Mouse (Mus musculus) spleen, embryonic (tissue): ENCODE results near the gene Rae1.

Source experiments
- CTCF ChIA-PET: fragments of 350-600 bp; sonication (Branson Sonifier 250); formaldehyde crosslinking; loops from one replicate; lab custom pipeline; 2022; lab: Charles Lee

Rae1 gene

DNA sequence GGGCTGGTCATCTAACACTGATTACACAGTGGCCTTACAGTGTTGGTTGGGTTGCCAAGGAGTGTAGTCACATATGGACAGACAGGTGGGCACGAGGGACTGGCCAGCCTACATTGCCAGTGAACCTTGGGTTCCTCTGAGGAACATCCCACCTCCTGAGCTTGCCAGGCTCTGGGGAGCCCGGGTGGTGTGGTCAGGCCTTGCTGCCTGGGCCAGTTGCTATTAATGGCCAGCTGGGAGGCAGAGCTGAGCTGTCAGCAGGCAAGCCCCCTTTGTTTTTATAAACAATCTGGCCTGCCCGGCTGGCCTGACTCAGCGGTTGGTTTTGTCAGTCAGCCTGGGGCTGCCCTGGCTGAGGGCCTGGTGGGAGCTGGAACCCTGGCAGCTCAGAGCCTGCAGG lies 25.0 kb downstream of the Rae1 start:
- CTCF ChIA-PET = interaction anchor here (0.6 to 1.6 kb wide), 2 partner anchors 22 to 26 kb away, joined by 3 to 13 read pairs; no protein-coding TSS in a partner anchor

DNA sequence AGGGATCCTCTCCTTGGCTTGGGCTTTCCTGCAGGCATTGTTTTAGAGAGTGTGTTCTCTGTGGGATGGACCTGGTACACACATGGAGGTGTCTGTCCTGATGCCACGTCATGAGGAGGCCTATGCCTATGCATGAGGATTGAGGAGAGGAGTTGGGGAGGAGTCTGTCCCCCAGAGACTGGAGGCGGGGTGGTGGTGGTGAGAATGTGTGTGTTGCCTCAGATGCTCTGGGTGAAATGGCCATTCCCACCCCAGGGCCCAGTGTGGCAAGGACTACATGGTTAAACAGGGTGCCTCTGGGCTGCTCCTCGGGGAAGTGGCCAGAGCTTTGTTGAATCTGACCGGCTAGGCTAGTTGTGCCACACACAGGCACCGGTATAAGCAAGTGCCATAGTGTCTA lies 26.4 kb downstream of the Rae1 start:
- CTCF ChIA-PET = interaction anchor here (0.6 to 1.4 kb wide), 2 partner anchors 9 to 56 kb away, joined by 3 read pairs; no protein-coding TSS in a partner anchor

DNA sequence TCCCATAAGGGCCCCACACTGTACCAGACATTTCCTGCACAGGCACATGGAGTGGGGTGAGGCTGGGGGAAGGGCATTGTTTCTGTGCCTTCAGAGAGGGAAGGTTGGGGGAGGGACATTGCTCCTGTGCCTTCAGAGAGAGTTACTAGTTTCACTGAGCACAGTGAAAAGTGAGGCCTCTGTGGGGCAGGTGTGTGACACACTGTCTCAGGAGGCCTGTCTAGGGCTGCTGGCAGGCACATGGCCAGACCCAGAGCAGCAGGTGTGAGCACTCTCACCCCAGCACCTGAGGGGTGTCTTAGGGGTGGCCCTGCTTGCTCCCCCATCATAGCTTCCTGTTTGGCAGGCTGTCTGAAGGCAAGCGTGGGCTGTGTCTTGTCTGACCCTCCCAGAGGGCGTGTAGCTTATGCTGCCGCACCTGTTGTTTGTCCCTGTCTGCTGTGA lies 26.8 kb downstream of the Rae1 start:
- CTCF ChIA-PET = interaction anchor here (0.6 to 1.4 kb wide), 2 partner anchors 9 to 55 kb away, joined by 3 read pairs; no protein-coding TSS in a partner anchor

DNA sequence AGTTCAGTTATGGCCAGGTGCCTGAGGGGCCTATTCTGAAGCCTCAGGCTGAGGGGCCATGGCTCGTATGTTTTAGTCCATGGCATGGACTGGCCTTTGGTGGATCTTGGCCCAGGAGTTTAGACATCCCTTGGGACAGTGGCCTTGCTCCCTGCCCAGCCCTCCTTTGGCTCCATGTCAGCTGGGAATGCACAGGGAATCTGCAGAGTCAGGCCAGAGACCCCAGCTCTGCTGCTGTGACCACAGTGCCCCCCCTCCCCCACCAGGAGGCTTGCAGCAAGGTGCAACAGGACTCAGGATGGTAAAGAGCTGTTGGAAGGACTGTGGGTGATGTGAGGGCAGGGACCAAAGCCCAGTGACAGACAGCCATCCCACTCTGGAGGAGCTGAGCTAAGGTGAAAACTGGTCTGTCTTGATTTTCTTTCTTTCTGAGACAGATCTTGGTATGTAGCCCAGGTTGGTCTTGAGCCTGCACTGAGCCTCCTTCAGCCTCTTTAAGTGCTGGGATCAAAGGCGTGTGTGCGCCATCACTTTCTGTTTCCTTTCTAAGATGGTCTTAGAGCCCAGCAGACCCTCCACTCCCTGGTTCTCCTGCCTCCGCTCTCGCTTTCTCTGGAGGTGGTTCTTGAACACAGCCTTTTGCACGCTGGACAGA lies 27.4 kb downstream of the Rae1 start:
- CTCF ChIA-PET = interaction anchor here (0.6 to 1.4 kb wide), 2 partner anchors 10 to 55 kb away, joined by 3 read pairs; no protein-coding TSS in a partner anchor

DNA sequence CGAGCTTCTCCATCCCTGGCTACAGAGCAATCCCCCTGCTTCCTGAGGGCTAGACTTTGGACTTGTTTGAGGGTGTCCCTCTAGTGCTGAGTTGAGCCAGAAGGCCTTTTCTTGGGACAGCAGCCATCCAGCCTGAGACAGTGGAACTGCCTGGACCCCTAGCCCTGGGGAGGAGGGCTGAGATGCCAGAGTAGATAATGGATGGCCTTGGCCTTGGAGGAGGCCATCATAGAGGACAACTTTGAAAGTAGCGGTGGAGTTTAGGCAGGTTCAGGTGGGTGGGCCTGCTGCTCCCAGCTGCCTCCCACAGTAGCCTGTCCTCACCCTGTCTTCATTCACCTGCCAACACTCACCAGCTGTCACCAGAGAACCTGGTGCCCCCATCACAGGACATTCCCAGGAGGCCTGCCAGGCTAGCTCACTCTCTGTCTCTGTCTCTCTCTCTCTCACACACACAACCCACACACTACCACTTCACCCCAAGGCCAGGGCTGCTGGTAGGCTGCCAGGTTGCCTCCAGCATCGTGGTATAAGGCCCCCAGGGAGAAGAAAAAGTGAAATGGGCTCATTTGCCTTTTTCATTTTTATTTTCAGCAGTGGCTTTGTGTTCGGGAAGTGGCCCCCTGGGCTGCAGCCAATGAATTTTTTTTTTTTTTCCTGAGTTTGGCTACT lies 28.0 kb downstream of the Rae1 start:
- CTCF ChIA-PET = interaction anchor here (0.7 to 1.4 kb wide), 2 partner anchors 54 to 400 kb away, joined by 3 to 7 read pairs; no protein-coding TSS in a partner anchor

DNA sequence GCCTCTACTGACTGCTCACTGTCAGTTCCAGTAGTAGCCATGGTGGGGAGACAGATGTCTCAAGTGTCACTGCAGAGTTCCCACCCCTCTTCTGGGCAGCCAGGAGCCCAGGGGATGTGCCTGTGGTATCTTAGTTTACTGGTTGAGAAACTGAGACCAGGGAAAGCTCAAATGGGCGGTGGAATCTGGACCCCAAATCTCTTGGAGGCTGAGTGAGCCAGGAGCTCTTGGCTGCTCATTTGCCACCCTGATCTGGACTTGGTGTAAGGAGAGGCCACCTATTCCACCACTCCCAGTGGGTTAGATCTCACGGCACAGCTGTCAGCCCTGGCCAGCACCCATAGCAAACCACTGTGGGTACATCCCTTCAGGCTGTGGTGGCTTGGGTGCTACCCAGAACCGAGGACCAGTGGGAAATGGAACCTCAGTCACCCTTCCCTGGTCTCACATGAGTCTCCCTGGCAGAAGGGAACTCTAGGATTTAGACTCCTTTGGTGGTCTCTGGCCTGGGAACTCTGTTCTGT lies 28.7 kb downstream of the Rae1 start:
- CTCF ChIA-PET = interaction anchor here (0.7 kb wide), 1 partner anchor 399 kb away, joined by 7 read pairs; no protein-coding TSS in a partner anchor

DNA sequence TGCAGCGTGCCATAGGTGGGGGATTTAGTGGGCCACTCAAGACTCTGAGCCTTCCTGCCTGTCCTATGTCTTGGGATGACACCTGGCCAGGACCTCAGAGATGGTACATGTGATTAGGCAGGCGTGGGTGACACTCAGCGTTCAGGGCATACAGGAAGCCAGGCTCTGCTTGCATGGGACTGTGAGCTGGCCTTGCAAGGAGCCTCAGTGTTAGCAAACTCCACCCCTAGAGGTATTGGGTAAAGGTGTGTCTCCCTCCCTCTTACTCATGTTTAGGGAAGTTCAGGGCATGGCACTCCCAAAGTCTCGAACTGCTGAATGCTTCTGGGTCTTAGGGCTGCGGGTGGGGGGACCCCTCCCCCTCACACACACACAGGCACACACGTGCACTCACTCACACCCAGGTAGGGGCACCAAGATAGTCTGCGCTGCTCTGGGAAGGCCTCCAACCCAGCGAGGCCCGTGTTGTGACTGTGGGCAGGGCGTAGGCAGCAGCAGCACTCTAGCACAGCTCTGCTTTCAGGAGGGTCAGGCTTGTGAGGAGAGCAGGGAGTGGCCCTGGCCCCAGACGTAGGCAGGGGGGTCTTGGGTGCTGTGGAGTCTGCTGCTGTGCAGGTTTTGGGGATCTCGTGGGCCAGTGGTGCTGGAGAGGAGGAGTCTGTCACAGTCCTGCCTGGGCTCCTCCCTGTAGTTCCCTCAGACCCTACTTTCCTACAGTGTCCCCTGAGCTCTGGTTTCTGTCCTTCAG lies 30.8 kb downstream of the Rae1 start:
- CTCF ChIA-PET = no interaction called here

DNA sequence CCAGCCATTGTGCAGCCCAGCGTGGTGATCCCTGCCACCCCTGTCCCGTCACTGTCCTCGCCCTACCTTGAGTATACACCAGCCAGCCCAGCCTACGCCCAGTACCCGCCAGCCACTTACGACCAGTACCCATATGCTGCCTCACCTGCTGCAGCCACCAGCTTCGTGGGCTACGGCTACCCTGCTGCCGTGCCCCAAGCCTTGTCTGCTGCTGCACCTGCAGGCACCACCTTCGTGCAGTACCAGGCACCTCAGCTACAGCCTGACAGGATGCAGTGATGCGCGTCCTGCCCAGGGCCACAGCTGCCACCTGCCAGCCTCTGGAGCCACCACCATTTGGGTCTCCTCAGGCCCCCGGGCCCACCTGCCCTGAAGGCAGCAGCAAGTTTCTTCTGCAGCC lies 33.6 kb downstream of the Rae1 start:
- CTCF ChIA-PET = no interaction called here

DNA sequence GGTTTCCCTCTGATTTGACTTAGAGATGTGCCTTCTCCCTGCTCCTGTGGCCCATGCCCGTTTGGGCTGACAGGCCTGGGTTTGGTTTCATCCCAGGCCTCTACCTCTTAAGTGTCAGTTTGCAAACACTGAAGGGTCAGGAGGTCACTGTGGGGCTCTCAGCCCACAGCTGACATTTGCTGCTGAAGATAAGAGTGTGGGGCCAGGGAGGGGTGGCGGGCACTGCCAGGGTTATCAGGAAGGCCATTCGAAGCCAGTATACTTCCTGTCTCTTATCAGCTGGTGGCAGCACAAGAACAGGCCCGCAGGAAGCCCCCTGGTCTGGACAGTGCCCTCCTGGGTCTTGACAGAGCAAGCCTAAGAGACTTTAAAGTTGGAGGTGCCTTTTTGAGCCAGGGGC lies 35.1 kb downstream of the Rae1 start:
- CTCF ChIA-PET = no interaction called here

DNA sequence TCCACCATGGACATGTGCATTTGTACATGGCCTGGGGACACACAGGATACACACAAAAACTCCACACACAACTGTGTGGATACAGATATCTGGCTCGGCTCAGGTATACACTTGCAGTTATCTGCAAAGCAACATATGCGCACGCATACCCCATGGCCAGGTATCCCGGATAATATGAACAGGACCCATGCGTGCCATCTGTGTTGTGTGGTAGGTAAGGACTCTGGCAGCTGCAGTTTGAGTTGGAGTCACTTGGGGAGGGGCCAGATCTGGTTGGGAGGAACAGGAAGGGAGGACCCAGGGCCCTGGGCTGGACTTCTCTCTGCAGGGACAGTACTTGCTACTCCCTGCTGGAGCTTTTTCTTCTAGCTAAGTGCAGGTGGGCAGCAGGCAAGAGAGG lies 35.7 kb downstream of the Rae1 start:
- CTCF ChIA-PET = interaction anchor here (0.6 kb wide), 1 partner anchor 505 kb away, joined by 15 read pairs; no protein-coding TSS in a partner anchor

DNA sequence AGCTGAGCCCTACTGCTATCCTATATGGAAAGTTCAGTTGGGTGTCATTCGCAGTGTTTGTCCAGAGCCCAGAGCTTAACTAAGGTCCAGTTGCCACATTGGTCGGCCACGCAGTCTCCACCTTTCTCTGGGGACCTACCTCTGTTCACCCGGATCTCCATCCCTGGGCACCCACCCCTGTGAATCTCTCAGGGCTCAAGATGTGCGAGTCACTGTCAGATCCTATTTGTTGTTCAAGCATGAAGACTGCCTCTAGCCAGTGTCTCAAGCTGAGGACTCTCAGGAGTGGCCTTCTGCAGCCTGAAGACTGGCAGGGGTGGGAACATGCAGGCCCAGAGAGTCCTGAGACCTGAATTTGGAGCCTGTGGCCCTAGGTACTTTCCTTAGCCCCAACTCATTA lies 36.1 kb downstream of the Rae1 start:
- CTCF ChIA-PET = no interaction called here

DNA sequence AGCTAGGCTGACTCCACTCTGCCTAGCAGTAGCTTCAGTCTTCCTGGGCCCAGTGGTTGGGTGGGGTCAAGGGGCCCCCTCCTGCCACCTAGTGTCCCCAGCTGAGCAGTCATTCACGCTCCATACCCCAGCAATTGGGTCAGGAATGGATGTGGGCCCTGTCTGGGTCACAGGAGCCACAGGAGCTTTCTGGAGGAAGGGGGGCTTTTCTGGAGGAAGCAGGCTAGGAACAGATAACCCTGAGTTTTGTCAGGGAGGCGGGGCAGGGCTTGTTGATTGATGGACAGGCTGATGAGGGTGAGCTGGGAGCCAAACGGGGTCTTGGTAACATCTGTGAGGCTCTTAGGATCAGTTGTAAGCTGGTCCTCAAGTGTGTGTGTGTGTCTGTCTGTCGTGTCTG lies 36.7 kb downstream of the Rae1 start:
- CTCF ChIA-PET = interaction anchor here (0.5 to 0.8 kb wide), 2 partner anchors 17 to 22 kb away, joined by 3 to 7 read pairs; partner anchors contain the start of gene Rbm38

DNA sequence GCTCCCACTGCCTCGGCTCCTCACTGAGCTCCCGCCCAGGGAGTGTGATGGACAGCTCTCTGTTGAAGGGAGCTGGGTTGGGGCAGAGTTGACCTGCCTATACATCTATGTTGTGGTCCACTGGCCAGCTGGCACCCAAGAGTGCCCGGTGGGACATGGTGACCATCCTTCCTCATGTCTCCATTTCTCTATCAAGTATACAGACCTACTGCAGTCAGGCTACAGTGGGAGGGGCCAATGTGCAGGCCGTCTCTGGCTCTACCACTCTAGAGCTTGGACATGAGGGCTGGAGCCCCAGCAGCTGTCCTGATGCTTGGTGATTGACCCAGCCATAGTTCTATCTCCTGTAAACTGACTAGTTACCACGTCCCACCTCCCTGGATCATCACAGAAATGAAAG lies 37.4 kb downstream of the Rae1 start:
- CTCF ChIA-PET = interaction anchor here (0.5 to 0.8 kb wide), 2 partner anchors 17 to 21 kb away, joined by 3 to 7 read pairs; partner anchors contain the start of gene Rbm38

DNA sequence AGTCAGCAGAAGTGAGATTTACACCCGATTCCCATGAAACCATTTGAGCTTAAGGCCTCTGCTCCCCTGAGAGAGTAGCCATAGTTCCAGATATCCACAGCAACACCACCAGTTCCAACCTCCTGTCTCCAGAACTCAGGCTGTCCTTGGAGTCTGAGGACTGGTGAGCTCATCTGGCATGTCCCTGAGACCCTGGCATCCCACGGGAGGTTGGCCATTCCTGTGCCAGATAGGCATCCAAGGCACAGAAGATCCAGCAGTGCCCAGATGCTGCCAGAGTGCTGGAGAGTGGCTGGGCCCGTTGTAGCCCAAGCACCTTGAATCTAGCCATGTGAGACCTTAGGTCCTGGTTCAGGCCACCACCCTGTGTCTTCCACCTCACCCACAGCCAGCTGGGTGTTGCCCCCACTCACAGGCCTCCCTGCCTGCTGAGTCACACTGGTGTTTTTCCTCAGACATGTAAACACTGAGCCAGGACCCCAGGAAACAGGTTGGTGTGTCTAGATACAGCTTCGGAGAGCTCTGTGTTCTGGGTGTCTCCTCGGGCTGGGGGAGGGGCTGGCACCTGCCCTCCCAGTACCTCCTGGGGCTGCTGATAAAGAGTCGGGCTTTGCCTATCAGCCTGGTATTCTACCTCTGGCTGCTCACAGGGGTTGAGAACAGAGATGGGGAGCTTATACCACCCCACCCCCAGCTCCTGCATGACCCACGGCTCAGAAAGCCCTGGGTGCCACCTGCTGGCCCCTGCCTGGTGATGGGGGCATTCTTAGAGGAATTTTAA lies 38.1 kb downstream of the Rae1 start:
- CTCF ChIA-PET = no interaction called here

DNA sequence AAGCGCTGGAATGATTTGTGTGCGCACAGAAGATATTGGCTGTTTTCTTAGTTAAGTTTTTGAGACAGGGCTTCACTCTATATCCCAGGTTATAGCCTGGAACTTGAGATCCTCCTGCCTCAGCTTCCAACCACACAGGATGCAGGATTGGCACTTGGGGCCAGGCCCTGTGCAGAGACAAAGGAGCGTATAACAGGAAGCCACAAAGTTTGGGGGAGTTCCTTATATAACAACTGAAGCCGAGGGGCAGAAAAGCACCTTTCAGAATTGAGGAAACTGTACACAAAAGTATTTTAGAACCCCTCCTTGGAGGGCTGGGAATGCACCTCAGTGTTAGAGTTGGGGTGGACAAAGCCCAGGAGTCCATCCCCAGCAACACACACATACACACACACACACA lies 39.1 kb downstream of the Rae1 start:
- CTCF ChIA-PET = no interaction called here

DNA sequence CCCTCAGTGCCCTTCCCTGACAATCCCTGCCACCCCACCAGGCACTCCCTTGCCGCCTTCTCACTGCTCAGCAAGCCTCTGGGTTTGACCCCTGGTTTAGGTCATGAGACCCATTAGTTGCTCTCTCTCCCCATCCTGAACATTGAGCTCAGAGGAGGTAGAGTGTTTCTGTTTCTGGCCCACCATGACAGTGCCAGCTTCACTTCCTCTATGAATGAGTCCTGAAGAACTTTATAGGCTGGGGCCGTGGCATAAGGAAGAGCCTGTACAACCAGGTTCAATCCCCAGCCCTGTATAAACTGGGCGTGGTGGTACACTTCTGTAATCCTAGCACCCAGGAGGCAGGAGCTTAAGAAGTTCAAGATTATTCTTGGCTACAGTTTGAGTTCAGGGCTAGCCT lies 40.9 kb downstream of the Rae1 start:
- CTCF ChIA-PET = no interaction called here

DNA sequence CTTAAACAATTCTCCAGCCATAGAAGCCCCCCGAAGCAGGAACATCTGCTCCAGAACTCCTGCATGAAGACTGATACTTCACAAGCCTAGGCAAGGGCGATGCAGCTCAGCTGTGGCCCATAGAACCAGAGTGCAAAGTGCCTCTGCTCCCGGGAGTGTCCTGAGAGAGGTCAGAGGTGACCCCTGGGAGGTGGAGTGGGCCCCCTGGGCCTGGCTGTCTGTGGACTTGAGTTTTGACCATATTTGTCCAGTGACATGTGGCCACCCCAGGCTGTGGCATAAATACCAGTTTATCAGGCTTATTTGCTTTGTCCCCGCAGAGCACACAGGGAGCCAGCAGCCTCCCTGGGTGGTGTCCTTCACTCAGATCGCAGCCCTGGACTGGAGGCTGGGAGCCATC lies 41.3 kb downstream of the Rae1 start:
- CTCF ChIA-PET = no interaction called here

DNA sequence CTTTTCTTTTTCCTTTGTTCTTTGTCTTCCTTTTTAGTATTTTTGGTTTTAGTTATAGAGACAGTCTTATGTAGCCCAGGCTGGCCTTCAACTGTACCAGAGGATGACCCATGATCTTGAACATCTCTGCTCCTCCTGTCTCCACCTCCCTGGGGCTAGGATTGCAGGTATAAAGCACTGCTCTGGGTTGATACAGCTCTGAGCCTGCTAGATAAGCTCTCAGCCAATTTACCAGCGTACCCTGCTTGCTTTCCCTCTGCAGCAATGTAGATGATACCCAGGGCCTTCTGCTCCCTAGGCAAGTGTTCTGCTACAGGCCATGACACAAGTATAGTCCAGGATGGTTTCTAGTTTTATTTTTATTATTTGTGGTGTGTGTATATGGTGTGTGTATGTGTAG lies 42.0 kb downstream of the Rae1 start:
- CTCF ChIA-PET = interaction anchor here (1.0 kb wide), 1 partner anchor 11 kb away, joined by 3 read pairs; no protein-coding TSS in a partner anchor

DNA sequence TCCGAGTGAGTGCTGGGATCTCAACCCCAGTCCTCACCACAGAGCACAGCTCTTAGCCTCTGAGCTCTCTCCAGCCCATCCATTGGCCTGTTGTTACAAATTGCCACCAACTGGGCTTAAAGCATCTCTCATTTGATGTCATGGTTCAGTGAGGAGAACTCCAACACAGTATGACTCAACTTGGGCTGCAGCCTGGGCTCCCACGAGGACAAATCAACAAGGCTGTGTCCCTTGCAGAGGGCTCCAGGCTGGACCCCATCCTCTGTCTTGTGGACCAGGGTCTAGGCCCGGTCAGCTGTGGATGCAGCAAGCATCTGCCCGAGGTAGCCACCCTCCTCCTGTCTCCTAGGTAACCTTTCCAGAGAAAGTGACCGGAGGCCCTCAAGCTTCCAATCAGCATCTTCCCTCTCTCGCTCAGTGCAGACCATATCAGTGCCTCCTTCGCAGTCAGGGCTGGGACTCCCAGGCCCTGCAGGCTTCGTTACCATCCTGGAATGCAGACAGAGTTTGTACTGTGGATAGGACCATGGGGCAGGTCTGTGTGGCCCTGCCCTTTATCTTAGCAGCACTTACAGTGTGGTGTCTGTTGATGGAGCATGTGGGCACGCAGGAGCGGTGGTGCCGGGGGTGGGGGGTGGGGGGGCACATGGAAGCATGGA lies 42.7 kb downstream of the Rae1 start:
- CTCF ChIA-PET = interaction anchor here (1.0 kb wide), 1 partner anchor 11 kb away, joined by 3 read pairs; no protein-coding TSS in a partner anchor
